Mouse (Mus musculus) gastrocnemius, adult 18-20 months (tissue): Measurements from ENCODE around the gene Wdr59. TPM values are rescaled to one million over a fixed set of nuclear protein-coding genes. Genes with fewer than 3 reads are reported as not detected.

Experiments used
- DNase-seq: peaks from one replicate; pipeline ENCODE4 v3.0.0; 2021; ENCODE audit warnings: low spot score
- total RNA-seq, 2 experiments: library from RNA; stranded (reverse); gene quantifications; 2 replicates each; pipeline ENCODE4 v1.2.3; 2021

The Wdr59 gene
- total RNA-seq, 2 experiments from 2014 or later, result 7.5 to 8.3 TPM

DNA sequence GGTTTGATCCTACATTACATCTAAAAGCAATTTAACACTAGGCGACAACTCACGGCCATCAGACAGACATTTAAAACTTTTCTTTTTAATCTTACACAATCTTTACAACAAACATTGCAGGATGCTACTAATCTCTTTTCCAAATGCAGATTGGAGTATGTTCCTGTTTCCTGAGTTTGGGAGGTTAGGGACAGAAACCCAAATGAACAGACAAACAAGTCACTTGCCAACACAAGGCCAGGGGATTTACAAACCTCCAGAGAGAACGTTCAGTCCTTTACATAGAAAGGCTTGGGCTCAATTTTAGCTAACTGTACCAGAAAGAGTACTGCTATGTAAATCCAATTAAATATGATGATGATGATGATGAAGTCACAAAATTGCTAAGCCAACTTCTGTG is 28.7 kb downstream of the Wdr59 start:
- DNase-seq, result no peak

DNA sequence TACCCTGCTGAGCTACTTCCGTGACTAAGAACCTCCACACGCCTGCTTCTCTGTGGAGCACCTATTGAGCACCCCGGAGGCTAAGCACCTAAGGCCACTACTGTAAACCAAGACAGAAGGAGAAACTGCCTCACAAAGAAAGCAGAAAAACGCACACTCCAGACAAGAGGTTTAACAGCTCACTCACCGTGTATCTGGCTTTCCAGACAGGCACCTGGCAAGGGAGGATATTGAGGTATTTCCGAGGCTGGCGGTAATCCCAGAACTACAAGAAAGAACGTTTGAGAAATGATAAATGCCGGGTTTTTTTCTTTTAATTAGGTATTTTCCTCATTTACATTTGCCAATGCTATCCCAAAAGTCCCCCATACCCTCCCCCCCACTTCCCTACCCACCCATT is 29.4 kb downstream of the Wdr59 start:
- no peak for DNase-seq

DNA sequence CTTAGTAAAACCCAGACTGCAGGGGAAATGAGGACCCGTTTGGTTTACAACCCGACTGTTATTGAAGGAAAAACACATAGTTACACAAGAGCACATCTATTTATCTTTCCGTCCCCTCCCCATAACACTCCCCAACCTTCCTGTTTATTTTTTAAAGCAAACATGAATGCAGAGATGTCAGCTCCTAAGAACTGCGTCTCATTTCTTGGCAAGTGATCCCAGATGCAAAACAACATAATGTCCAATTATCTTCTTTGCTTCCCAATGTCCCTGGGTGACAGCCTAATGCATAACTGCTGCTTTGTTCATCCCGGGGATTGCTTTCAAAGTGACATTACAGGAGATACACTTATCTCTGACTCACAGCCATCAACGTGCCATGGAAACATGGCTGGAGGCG is 30.7 kb downstream of the Wdr59 start:
- DNase-seq, result no peak

DNA sequence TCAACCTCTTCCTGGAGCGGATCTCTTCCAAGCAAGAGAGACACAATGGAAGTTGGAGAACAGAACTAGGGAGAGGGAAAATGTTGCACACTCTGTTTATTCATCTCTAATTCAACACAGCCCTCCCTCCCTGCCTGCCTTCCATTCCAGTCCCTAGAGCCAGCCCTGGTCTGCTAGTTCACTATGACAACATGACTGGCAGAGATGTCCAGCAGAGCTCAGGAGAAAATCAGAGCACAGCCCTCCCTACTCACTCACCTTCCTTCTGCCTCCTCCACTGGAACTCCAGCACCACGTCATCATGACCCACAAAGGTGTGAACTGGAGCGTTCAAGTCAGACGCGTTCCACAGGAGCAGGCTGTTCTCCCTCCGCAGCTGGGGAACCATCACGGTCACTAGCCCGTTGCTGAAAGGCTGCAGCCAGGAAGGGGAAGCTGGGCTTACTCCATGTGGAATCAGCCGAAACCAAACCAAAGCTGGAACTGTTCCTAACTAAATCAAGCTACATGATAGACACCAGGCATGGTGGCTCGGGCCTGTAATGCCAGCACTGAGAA is 31.8 kb downstream of the Wdr59 start:
- DNase-seq, result no peak

DNA sequence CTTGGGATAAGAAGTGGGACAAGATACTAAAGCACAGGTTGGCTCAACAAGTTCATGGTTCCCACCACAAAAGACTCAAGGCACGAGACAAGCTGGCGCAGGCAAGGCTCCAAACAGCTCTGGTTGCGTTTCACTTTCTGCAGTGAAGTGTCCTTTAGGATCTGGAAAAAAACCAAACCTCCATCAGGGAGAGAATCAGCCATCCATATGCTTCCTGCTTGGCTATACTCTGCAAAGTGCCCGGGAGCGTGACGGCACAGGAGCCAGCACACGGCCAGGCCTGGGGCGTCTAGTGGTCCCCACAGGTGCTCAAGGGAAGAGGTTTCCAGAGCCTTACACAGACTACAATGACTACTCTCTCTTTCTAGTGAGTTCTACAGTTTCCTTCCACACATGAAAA is 41.2 kb downstream of the Wdr59 start:
- no peak for DNase-seq

DNA sequence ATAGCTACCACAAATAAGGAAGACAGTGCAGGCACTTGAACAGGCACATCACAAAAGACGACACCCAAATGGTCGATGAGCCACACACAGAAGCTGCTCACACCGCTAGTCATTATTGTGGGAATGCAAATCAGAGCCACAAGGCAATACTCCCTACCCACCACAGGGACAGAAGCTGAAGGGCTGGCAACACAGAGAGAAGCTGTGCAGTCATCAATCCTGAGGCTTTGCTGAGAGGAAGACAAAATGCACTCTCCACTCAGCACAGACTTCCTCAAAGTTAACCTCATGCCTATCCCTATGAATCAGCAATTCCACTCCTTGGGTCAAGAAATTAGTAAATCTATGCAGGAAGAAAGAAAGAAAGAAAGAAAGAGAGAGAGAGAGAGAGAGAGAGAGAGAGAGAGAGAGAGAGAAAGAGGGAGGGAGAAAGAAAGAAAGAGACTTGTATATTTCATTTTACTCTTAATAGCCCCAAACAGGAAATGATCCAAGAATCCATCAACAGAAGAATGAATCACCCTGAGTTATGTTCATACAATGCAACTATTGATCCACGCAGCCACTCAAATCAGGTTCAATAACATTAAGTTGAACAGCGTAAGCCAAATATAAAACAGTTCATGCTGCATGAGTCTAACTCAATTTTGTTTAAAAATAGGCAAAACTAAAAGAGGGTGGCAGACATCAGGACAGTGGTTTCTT is 44.0 kb downstream of the Wdr59 start:
- no peak for DNase-seq

DNA sequence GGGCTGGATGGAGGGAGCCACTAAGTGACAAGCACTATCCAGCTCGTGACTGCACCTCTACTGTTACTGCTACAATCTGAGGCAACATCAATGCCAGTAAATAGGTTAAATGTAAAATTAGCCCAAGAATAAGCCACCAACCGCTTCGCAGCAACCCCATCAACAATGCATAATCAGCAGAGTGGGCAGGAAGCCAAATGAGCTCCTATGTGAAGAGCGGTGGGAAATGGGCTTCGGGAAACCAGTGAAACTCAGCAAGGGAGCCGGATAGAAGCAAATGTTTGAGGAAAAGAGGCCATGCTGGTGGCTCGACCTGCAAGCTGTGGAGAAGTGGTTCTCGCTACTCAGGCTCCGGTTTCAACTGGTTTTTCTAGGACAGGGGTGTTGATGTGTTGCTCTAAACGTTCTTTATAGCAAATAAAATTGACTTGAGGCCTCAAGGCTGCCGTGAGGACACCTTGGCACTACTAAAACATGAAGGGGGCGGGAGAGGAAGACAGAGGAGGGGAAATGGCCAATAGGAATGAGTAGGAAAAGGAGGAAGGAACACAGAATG is 50.3 kb downstream of the Wdr59 start:
- no peak for DNase-seq

DNA sequence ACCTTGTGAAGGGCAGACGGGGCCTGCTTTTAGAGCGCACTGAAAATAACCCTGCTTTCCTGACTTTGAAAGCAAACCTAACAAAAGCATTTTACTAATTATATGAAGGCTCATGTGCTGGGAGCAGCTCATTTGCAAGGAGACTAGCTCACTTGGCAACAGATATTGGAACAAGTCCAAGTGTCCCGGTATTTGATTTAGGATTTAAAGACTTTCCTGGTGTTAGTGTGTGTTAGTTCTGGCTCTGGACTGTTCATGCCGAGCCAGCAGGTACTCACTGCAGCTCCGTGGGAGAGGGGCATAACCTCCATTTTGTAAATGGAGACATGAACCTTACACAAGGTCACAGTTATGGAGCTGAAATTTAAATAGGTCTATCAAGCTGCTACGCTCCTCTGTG is 52.9 kb downstream of the Wdr59 start:
- no peak for DNase-seq

DNA sequence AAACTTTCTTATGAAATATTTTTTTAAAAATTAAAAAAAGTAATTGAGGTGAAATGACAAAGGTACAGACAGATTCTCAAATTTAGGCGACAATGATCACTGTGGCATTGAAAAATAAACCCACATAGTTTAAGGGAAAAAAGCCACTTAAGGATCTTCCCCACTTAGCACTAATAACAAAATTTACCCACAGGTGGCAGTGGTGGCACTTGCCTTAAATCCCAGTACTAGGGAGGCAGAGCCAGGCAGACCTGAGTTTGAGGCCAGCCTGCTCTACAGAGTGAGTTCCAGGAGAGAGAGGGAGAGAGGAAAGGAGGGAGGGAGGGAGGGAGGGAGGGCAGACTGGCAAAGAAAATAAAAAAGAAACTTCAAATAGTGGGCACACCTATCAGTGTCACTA is 56.6 kb downstream of the Wdr59 start:
- no peak for DNase-seq

DNA sequence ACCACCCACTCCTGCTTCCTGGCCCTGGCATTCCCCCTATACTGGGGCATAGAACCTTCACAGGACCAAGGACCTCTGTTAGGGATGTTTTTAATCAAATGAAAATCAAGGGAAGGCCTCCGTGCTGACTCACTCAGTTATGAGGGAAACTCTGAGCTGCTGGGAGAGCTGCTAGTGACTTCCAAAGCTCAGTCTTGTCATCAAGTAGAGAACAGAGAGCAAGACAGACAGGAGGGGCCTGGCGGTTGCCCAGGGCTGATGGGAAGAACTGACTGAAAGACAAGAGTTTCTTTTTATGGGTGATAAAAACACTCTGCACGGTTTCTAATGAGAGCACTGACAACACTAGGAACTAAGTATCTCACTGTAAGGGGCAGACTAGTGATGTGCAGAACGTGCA is 57.4 kb downstream of the Wdr59 start:
- DNase-seq, result peak; percentile 21

DNA sequence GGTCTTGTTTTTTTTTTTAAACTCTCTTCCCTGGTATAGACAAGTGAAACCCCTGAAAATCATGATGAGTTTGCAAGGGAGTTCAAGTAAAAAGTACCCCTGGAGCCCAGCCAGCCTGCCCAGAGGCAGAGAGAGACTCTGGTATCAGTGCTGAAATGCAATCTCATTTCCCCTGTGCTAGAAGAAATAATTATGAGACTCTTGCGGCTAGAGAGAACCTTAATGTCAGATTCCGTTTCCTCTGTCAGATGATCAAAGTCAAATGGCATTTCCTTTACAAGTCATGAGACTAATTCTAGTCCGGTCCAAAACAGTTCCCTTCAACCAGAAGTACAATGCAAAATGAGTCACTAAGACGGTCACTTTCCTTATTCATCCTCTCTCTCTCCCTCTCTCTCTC is 72.2 kb downstream of the Wdr59 start:
- DNase-seq, result peak; percentile 5

DNA sequence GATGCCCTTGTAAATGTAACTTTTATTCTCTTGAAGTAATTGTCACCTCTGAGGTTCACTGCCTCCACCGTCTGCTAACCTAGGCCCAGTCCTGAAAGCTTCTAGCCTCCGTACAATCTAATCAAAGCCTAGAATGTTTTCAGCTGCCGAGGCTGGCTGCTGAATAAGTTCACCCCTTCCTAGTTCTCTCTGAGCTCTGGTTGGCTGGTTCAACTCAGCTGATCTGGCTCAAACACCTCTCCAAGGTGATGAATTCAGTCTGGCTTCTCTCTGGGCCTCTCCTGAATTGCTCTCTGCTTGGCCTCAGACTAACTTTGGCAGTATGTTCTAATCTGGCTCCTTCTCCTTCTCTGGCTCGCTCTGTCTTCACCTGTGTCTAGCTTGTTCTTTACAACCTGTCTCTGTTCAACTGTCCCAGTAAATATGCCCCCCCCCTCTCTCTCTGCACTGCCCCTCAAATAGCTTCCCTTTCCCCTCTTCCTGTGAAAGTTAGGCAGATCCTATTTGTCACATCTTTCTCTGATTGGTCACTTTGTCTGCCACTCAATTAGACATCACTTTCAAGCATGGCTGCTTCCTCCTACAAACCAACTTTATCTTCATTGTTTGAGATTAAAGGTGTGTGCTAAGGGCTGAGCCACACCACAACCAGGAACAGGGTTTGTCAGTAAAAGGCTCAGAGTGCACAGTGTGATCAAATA is 75.8 kb downstream of the Wdr59 start:
- DNase-seq, result no peak

DNA sequence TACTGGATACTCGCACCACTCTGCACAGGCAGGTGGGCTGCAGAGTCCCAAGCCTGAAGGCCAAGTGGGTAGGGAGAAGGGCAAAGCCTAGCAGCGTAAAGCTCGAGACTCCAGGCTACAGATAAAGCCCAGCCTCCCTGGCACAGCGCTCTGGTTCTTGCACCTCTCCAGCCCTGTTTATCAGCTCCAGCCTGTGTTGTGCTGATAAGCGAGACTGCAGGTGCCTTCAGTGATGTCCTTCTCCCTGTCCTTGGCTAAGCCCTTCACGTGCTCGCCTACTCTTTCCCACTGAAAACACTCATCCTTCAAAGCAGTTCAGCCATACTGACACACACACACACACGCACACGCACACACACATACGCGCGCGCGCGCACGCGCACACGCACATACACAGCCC is 76.3 kb downstream of the Wdr59 start:
- no peak for DNase-seq

DNA sequence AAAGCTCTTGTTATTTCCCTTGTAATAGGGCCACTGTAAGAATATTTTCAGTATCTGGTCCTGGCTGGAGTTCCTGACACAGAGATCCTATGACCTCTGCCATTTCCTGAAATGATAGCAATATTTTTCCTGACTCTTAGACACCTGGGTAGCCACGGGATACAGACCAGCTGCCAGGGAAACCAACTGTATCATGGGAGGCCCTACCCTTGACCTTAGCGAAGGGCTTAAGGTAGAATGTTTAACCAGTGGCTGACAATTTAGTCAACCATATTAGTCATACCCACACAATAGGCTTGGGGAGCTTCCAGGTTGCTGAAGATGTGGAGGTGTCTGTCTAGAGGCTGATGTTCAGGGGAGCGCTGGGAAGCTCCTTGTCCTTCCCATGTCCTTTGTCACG is 77.6 kb downstream of the Wdr59 start:
- DNase-seq, result no peak

DNA sequence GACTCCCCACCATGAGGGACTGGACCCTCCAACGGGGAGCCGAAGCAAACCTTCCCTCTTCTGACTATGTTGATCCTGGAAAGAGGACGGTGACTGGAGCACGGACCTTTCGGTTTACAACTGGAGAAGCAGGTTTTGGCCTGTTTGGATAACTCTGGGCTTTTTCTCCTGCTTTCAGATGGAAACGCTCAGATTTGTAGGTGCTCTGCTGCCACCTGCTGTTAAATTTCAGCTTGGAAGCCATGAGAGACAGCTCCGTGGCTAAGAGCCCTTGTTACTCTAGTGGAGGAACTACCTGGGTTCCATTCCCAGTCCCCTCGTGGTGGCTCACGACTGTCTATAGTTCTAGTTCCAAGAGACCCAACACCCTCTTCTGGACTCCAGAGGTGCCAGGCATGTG is 82.7 kb downstream of the Wdr59 start:
- peak; percentile 51 for DNase-seq

DNA sequence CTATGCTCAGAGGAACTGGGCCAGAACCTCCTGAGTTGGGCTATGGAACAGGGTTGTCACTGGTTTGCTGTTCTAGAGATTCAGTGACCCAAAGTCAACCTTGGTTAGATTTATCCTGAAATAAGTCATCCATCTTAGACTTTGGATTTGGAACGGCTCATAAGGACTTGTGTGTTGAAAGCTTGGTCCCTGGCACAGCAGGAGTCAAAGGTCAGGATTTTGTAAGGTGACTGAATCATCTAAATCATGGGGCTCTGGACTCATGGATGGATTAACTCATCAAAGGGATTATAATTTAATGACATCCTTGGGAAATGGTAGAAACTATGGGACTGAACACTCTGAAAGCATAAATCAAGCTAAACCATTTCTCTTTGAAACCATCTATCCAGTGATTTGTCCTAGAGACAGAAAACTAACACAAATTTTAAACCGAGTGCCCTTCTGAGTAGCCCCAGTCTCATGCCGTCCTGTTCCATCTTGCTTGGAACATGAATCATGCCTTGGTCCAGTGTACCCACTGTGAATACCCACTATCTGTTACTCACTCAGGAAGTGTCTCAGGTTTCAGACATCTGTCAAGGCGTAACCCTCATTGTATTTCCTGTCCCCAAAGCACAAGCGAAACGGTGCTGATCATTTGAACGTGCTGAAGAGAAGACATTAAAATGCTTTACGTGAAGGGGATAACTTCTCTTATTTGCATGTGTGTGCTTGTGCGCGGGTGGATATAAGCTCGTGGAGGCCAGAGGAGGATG is 86.6 kb downstream of the Wdr59 start:
- DNase-seq, result no peak

DNA sequence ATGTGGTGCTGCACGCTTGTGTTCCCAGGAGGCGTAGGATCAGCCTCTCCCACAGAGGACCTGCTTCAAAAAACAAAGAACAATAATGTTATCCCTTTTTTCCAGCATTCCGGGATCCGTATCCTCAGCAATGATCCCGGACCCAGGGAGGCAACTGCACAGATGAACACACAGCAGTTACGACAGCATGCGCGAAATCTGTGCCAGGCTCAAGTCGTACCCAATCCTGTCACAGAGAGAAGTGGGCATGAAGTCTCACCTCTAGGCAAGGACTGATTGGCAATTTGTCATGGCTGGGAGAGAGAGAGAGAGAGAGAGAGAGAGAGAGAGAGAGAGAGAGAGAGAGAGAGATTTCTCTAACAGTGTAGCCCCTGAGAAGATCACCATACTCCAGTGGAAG is 97.2 kb downstream of the Wdr59 start:
- no peak for DNase-seq

DNA sequence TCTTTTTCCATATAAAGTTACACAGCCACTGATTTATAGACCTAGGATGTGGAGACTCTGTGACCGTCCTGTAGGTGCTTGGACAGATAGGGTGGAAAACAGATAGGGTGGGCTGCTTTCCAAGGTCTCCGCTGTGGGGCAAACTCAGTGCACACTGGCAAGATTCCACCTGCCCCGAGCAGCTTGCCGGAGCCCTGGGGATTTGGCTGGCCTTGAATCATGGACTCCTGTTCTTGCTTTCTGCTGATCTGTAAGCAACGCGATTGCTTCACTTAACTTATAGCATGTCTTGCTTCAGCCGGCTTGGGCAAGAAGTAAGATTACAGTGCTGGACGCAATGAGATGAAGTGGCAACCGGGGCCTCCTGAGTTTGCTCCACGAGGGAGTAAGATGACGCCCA is 97.7 kb downstream of the Wdr59 start:
- no peak for DNase-seq

DNA sequence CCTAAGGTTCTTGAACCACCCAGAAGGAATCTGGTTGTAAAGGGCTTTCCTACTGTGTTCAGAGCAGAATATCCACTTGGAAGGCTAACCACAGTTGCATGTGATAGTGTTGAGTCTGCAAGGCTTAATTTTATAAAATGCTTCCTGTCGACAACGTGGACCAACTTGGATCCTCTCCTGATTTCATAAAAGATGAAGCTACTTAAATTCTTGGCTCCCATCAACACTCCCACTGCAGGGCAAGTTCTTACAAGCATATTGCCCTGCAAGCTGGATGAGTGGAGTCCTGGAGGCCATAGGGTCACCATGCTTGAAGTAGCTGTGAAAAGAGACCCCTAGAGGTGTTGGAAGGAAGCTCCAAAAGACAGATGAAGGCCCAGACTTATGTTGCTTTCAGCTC is 99.3 kb downstream of the Wdr59 start:
- DNase-seq, result no peak

DNA sequence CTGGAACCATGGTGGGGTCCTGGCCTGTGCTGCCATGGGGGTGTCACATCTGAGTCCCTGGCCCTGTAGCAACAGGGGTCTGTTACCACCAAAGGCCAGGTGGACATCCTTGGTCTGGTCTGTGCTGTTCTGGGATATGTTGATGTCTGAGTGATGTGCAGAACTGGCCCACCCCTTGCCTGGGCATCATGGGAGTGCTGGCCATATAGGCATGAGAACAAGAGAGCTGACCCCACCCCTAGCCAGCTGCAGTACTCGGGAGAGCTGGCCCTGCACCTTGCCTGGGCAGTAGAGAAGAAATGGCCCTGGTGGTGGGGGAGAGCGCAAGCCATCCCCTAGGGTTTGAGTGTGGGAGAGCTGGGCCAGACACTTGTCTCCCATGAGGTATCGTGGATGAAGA is 102.7 kb downstream of the Wdr59 start:
- DNase-seq, result no peak

DNA sequence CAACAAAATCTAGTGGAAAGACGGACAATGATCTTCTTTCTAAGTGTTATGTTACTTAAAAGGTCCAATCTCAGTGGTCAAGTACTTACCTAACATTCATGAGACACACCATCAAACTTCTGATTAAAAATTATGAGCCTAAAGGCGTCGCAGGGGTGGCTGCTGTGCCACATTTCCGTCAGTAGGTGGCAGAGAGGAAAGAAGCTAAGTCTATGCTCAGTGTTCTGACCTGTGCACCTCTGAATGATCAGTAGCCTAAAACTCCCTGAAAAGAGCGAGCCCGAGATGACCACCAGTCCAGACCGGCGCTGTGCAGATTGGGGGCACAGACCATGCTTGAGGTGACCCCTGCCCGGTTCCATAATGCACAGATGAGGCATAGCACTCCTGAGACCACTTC is 103.3 kb downstream of the Wdr59 start:
- DNase-seq, result peak; percentile 13

DNA sequence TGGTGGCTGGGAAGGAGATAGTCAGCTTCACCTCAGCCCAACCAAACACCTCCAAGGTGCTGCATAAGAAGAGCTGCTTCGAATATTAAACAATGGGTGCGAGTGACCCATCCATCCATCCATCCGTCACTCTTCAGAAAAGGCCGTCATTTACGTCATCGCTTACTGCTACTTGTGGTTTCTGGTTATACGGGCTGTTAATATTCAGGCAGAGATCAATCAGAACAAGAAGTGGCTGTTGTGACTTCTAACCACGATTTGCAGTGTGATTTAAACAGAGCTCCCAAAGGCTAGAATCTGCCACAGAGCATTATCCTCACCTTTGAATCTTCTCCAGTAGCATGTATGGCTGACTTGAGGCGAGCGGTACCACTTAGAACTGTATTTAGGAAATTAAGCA is 104.7 kb downstream of the Wdr59 start:
- DNase-seq, result no peak
